Mouse (Mus musculus): Measurements from ENCODE around the gene BB287469.
"Not testable (repeated sequence)": the region's sequence is repeated elsewhere in the genome, so short reads cannot be mapped to it uniquely, and the experiment has no call there.

Gene BB287469

DNA sequence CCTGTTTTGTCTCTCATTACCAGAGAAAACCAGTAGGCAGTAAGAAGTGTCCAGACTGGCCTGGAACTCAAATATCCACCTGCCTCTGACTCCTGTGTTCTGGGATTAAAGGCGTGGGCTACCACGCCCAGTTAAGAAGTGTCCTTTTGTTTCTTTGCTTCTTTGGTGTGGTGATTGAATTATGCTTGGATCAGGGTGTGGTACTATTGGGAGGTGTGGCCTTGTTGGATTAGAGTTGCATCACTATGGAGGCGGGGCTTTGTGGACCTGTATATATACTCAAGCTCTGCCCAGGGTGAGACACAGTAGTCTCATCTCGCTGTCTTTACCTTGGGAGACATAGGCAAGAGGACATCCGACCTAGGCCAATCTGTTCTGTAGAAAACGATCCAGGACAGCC is at the start of gene BB287469:
Gene BB287469, plus strand, starts transcription at position 301 of the 400 bp plus-strand sequence.
- DNase-seq (ENCODE audit: low read depth, low spot score), result not testable (repeated sequence)

- DNase-seq (ENCODE audit: low read depth, low spot score), result not testable (repeated sequence)
These were observed 40.7 kb upstream of the BB287469 start, which contains the start of gene Gm21319 for GRCm38 (mm10) chr12:87775655-87776054. Gm21319 (minus strand) TSS chr12:87775755.

DNA sequence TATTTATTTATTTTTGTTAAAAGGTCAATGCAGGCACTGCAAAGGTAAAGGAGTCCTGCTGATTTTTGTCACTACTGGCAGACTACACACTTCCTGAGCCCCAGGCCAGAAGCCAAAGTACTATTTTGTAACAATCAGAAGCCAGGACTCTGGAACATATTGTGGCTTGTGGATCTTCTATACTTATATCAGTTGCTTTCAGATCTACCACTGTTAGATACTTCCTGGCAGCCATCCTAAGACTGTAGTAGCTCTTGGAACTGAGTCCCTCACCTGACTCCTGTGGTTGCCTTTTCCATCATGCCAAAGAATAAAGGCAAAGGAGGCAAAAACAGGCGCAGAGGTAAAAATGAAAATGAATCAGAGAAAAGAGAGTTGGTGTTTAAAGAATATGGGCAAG is 21.2 kb upstream of the BB287469 start, which contains the start of gene Gm21936:
Gene Gm21936, plus strand, starts transcription at position 301 of the 400 bp plus-strand sequence.
- not testable (repeated sequence) for DNase-seq (ENCODE audit: low read depth, low spot score)

DNA sequence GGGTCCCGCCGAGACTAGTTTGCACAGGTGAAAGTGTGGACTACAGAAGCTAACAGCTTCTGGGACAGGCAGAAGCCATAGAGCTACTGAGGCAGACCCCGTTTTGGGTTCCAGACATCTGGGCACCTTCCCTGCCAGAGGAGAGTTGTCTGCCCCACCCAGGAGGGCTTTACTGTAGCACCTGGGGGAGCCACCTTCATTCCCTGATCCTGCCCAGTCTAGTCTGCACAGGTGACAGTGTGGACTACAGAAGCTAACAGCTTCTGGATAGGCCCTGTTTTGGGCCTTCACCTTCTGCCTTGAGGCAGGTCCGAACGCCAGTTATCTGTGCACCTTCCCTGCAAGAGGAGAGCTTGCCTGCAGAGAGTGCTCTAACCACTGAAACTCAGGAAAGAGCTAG is 18.4 kb upstream of the BB287469 start:
- DNase-seq (ENCODE audit: low read depth, low spot score), result not testable (repeated sequence)

- not testable (repeated sequence) for DNase-seq (ENCODE audit: low read depth, low spot score)
These were observed 25.9 kb downstream of the BB287469 start, which contains the start of gene Gm2001 for GRCm38 (mm10) chr12:87842239-87842638. Gm2001 (minus strand) TSS chr12:87842339.

- DNase-seq (ENCODE audit: low read depth, low spot score), result not testable (repeated sequence)
These were observed 34.3 kb downstream of the BB287469 start for GRCm38 (mm10) chr12:87850657-87851056.

GRCm38 (mm10) chr12:87856067-87856466 is 39.7 kb downstream of the BB287469 start:
- not testable (repeated sequence) for DNase-seq (ENCODE audit: low read depth, low spot score)

GRCm38 (mm10) chr12:87861740-87862692 is 45.6 kb downstream of the BB287469 start:
- peak; percentile 10 for DNase-seq (ENCODE audit: low read depth, low spot score)

DNA sequence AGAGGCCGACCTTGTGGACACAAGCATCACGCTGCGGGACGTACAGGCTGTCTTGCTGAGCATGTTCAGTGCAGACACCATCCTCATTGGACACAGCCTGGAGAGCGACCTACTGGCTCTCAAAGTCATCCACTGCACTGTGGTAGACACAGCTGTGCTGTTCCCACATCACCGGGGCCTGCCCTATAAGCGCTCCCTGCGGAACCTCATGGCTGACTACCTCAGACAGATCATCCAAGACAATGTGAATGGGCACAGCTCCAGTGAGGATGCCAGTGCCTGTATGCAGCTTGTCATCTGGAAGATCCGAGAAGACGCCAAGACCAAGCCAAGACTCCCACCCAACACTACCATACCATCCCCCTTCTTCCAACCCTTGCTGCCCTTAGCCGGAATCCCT is 47.3 kb downstream of the BB287469 start:
- DNase-seq (ENCODE audit: low read depth, low spot score), result not testable (repeated sequence)

DNA sequence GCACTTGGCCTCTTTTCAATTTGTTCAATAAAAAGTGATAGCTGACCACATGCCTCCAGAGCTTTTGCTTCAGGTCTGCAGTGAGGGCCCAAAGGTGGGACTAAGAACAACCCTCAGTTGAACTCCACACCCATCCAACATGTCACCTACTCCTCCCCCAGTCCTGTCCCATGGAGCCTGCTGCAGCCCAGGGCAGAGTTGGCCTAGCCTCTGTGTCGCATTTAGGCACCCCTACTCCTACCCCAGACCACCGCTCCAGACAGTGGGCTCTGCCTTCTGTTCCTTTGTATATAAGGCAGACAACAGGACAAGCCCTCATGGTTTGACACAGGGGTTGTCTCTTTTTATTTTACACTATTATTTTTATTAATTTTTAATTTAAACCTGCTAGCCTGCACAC is 47.7 kb downstream of the BB287469 start:
- DNase-seq (ENCODE audit: low read depth, low spot score), result not testable (repeated sequence)
